8 mouse cellular contexts compared by ENCODE assay signal in the genomic region with DNA sequence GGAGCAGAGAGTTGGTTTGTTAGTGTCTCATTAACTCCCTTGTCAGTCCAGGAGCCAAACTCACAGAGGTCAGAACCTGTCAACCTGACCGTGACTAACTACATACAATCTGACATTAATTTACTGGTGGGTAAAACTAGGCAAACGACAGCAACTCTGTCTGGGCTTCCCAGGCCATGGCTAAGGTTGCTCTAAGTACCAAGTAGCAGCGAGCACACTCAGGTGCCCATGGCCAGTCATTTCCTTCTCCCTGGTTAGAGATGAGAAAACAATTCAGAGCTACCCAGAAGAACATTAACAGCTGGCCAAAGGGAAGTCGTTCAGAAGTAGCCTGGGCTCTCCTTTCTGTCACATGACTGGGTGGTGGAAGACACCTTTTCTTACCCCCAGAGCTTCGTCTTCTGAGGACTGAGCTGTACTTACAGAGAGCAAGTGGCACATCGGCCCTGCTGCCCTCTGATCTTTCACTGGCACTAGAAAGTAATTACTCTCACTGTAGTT. TPM values are rescaled to one million over a fixed set of nuclear protein-coding genes. Genes with fewer than 3 reads are reported as not detected.
DNase-seq lines count a peak whose midpoint lies in the region; ATAC-seq and TF ChIP-seq lines count a peak whose summit lies in the region.

No protein-coding gene starts in this region.

- WGBS in heart, postnatal 0 days, result 14% methylated on average over 6 of the region's 6 CpGs
- WGBS in limb, embryonic 12.5 days, result 20% methylated on average over 6 of the region's 6 CpGs
- 22% methylated on average over 6 of the region's 6 CpGs for WGBS in stomach, embryonic 15.5 days

- H3K36me3 ChIP-seq in megakaryocyte, embryonic 14.5 days (replicated peaks; ENCODE audit: low read length), result peaks cover 14% of the 10 kb centered on the region
- H3K36me3 ChIP-seq in heart, postnatal 0 days (replicated peaks; ENCODE audit: control insufficient read depth, insufficient read depth, low read length), result no peaks in the 10 kb centered on the region
- no peaks in the 10 kb centered on the region for H3K36me3 ChIP-seq in limb, embryonic 12.5 days
- H3K36me3 ChIP-seq in stomach, embryonic 15.5 days, result no peaks in the 10 kb centered on the region

- peak overlapping the region; percentile 91 for H3K4me3 ChIP-seq in megakaryocyte, embryonic 14.5 days (replicated peaks)
- H3K4me3 ChIP-seq in heart, postnatal 0 days (ENCODE audit: low read depth, low read length), result peak overlapping the region; percentile 88
- H3K4me3 ChIP-seq in limb, embryonic 12.5 days (replicated peaks), result peak overlapping the region; percentile 88
- H3K4me3 ChIP-seq in stomach, embryonic 15.5 days (replicated peaks), result peak overlapping the region; percentile 80

- TF ChIP-seq EP300 in heart, postnatal 0 days (IDR thresholded peaks at IDR 0.05; ENCODE audit: low read depth), result no peak

- H3K9me3 ChIP-seq in megakaryocyte, embryonic 14.5 days, result no peaks in the 10 kb centered on the region
- H3K9me3 ChIP-seq in heart, postnatal 0 days (replicated peaks; ENCODE audit: control insufficient read depth, low read length), result no peaks in the 10 kb centered on the region
- no peaks in the 10 kb centered on the region for H3K9me3 ChIP-seq in limb, embryonic 12.5 days
- H3K9me3 ChIP-seq in stomach, embryonic 15.5 days, result no peaks in the 10 kb centered on the region

- ATAC-seq in megakaryocyte, adult 5-6 weeks (ENCODE audit: poor library complexity, severe bottlenecking), result no peak
- ATAC-seq in heart, postnatal 0 days (ENCODE audit: insufficient read depth, low read depth), result no peak
- ATAC-seq in limb, embryonic 12.5 days (ENCODE audit: insufficient number of reproducible peaks, insufficient read depth, low FRiP score, low TSS enrichment, low read depth), result no peak
- no peak for ATAC-seq in stomach, embryonic 15.5 days (ENCODE audit: insufficient read depth, low FRiP score, low read depth)
- ATAC-seq in CD4-positive, CD25-positive, alpha-beta regulatory T cell, adult 4 months, result no peak

- peak overlapping the region; percentile 98 for H3K27ac ChIP-seq in heart, postnatal 0 days (ENCODE audit: low read depth)
- no peak overlapping the region for H3K27ac ChIP-seq in limb, embryonic 12.5 days
- no peak overlapping the region for H3K27ac ChIP-seq in stomach, embryonic 15.5 days

- H3K9ac ChIP-seq in heart, postnatal 0 days (replicated peaks; ENCODE audit: low read depth, low read length), result peak overlapping the region; percentile 94
- H3K9ac ChIP-seq in limb, embryonic 12.5 days (replicated peaks), result peak overlapping the region; percentile 93
- no peak overlapping the region for H3K9ac ChIP-seq in stomach, embryonic 15.5 days

- peak overlapping the region; percentile 84 for H3K4me2 ChIP-seq in heart, postnatal 0 days (ENCODE audit: low read depth, low read length)
- peak overlapping the region; percentile 80 for H3K4me2 ChIP-seq in limb, embryonic 12.5 days
- peak overlapping the region; percentile 62 for H3K4me2 ChIP-seq in stomach, embryonic 15.5 days

- DNase-seq in heart, postnatal 0 days (ENCODE audit: low spot score), result no peak
- no peak for DNase-seq in frontal cortex, adult 2 months (ENCODE audit: extremely low spot score in 1 of 2, low spot score in 1 of 2)
- DNase-seq in spleen, postnatal 14 days (ENCODE audit: low spot score in 2 of 2), result no peak

- peaks cover 80% of the 10 kb centered on the region for H3K4me1 ChIP-seq in megakaryocyte, embryonic 14.5 days
- peaks cover 62% of the 10 kb centered on the region for H3K4me1 ChIP-seq in heart, postnatal 0 days (ENCODE audit: control insufficient read depth, insufficient read depth)
- H3K4me1 ChIP-seq in limb, embryonic 12.5 days (replicated peaks), result peaks cover 46% of the 10 kb centered on the region
- H3K4me1 ChIP-seq in stomach, embryonic 15.5 days, result peaks cover 39% of the 10 kb centered on the region

- no peaks in the 10 kb centered on the region for H3K27me3 ChIP-seq in megakaryocyte, embryonic 14.5 days (replicated peaks)
- no peaks in the 10 kb centered on the region for H3K27me3 ChIP-seq in heart, postnatal 0 days (ENCODE audit: control insufficient read depth, insufficient read depth, low read length)
- no peaks in the 10 kb centered on the region for H3K27me3 ChIP-seq in limb, embryonic 12.5 days
- H3K27me3 ChIP-seq in stomach, embryonic 15.5 days (replicated peaks), result no peaks in the 10 kb centered on the region

- TF ChIP-seq CTCF in heart, postnatal 0 days (IDR thresholded peaks at IDR 0.05; ENCODE audit: low read depth), result no peak

RNA-seq across cellular contexts. Expression of gene Josd1, which starts 2.5 kb away (rescaled TPM):
- 5.4 and 16.7 TPM in 2 replicates for polyA plus RNA-seq in megakaryocyte, embryonic 14.5 days (2012; ENCODE audit: insufficient read depth, low replicate concordance)
- total RNA-seq in megakaryocyte, adult 5-6 weeks (2015), result 6.7 and 8.0 TPM in 2 replicates
- total RNA-seq in megakaryocyte, adult 5-6 weeks (2017), result 10.7 and 13.0 TPM in 2 replicates
- total RNA-seq in heart, postnatal 0 days (2014; rRNA removed; ENCODE audit: low replicate concordance), result 38.4 and 60.6 TPM in 2 replicates
- 17.3 and 17.8 TPM in 2 replicates for polyA plus RNA-seq in heart, postnatal 0 days (2015; fragmentation: Nextera tagmentation; extraction: Ambion mirVana)
- polyA plus RNA-seq in limb, embryonic 12.5 days (2016; fragmentation: Nextera tagmentation; extraction: Ambion mirVana), result 33.0 and 36.1 TPM in 2 replicates
- 21.2 and 22.0 TPM in 2 replicates for polyA plus RNA-seq in stomach, embryonic 15.5 days (2015; fragmentation: Nextera tagmentation; extraction: Ambion mirVana)
- 53.0 and 53.8 TPM in 2 replicates for polyA plus RNA-seq in frontal cortex, adult 2 months (2012; rRNA removed)
- polyA plus RNA-seq in CD4-positive, CD25-positive, alpha-beta regulatory T cell, adult 4 months (2017; shearing (Covaris generic)), result 1 to 10 TPM; 4.2 to 6.8 TPM

RNA-seq across cellular contexts. Expression of gene Gtpbp1, which starts 5.5 kb away (rescaled TPM):
- 42.4 and 70.4 TPM in 2 replicates for polyA plus RNA-seq in megakaryocyte, embryonic 14.5 days (2012; ENCODE audit: insufficient read depth, low replicate concordance)
- 31.2 and 31.9 TPM in 2 replicates for total RNA-seq in megakaryocyte, adult 5-6 weeks (2015)
- total RNA-seq in megakaryocyte, adult 5-6 weeks (2017), result 36.8 and 56.8 TPM in 2 replicates
- 34.3 and 39.9 TPM in 2 replicates for total RNA-seq in heart, postnatal 0 days (2014; rRNA removed; ENCODE audit: low replicate concordance)
- polyA plus RNA-seq in heart, postnatal 0 days (2015; fragmentation: Nextera tagmentation; extraction: Ambion mirVana), result 18.0 and 20.6 TPM in 2 replicates
- 42.6 and 47.2 TPM in 2 replicates for polyA plus RNA-seq in limb, embryonic 12.5 days (2016; fragmentation: Nextera tagmentation; extraction: Ambion mirVana)
- 28.2 and 29.3 TPM in 2 replicates for polyA plus RNA-seq in stomach, embryonic 15.5 days (2015; fragmentation: Nextera tagmentation; extraction: Ambion mirVana)
- polyA plus RNA-seq in frontal cortex, adult 2 months (2012; rRNA removed), result 45.0 and 46.6 TPM in 2 replicates
- 10 to 100 TPM; 21.0 to 21.6 TPM for polyA plus RNA-seq in CD4-positive, CD25-positive, alpha-beta regulatory T cell, adult 4 months (2017; shearing (Covaris generic))

RNA-seq across cellular contexts. Expression of gene Tomm22, which starts 14.5 kb away (rescaled TPM):
- polyA plus RNA-seq in megakaryocyte, embryonic 14.5 days (2012; ENCODE audit: insufficient read depth, low replicate concordance), result 60.9 and 120 TPM in 2 replicates
- 161 and 184 TPM in 2 replicates for total RNA-seq in megakaryocyte, adult 5-6 weeks (2015)
- total RNA-seq in megakaryocyte, adult 5-6 weeks (2017), result 81.2 and 82.1 TPM in 2 replicates
- 208 and 280 TPM in 2 replicates for total RNA-seq in heart, postnatal 0 days (2014; rRNA removed; ENCODE audit: low replicate concordance)
- polyA plus RNA-seq in heart, postnatal 0 days (2015; fragmentation: Nextera tagmentation; extraction: Ambion mirVana), result 273 and 276 TPM in 2 replicates
- polyA plus RNA-seq in limb, embryonic 12.5 days (2016; fragmentation: Nextera tagmentation; extraction: Ambion mirVana), result 217 and 238 TPM in 2 replicates
- polyA plus RNA-seq in stomach, embryonic 15.5 days (2015; fragmentation: Nextera tagmentation; extraction: Ambion mirVana), result 227 and 254 TPM in 2 replicates
- 92.3 and 97.1 TPM in 2 replicates for polyA plus RNA-seq in frontal cortex, adult 2 months (2012; rRNA removed)
- polyA plus RNA-seq in CD4-positive, CD25-positive, alpha-beta regulatory T cell, adult 4 months (2017; shearing (Covaris generic)), result 100 to 1,000 TPM; 183 to 185 TPM

RNA-seq across cellular contexts. Expression of gene Cby1, which starts 26.2 kb away (rescaled TPM):
- 122 and 127 TPM in 2 replicates for polyA plus RNA-seq in megakaryocyte, embryonic 14.5 days (2012; ENCODE audit: insufficient read depth, low replicate concordance)
- 9.9 and 12.9 TPM in 2 replicates for total RNA-seq in megakaryocyte, adult 5-6 weeks (2015)
- total RNA-seq in megakaryocyte, adult 5-6 weeks (2017), result 45.0 and 52.0 TPM in 2 replicates
- total RNA-seq in heart, postnatal 0 days (2014; rRNA removed; ENCODE audit: low replicate concordance), result 31.9 and 35.1 TPM in 2 replicates
- polyA plus RNA-seq in heart, postnatal 0 days (2015; fragmentation: Nextera tagmentation; extraction: Ambion mirVana), result 53.8 and 55.9 TPM in 2 replicates
- polyA plus RNA-seq in limb, embryonic 12.5 days (2016; fragmentation: Nextera tagmentation; extraction: Ambion mirVana), result 49.9 and 57.6 TPM in 2 replicates
- 41.4 and 42.2 TPM in 2 replicates for polyA plus RNA-seq in stomach, embryonic 15.5 days (2015; fragmentation: Nextera tagmentation; extraction: Ambion mirVana)
- polyA plus RNA-seq in frontal cortex, adult 2 months (2012; rRNA removed), result 39.3 and 45.0 TPM in 2 replicates
- 10 to 100 TPM; 16.1 to 16.3 TPM for polyA plus RNA-seq in CD4-positive, CD25-positive, alpha-beta regulatory T cell, adult 4 months (2017; shearing (Covaris generic))

RNA-seq across cellular contexts. Expression of gene Fam227a, which starts 26.4 kb away (rescaled TPM):
- polyA plus RNA-seq in megakaryocyte, embryonic 14.5 days (2012; ENCODE audit: insufficient read depth, low replicate concordance), result 0.38 and 2.9 TPM in 2 replicates
- 0.20 and 0.87 TPM in 2 replicates for total RNA-seq in megakaryocyte, adult 5-6 weeks (2015)
- total RNA-seq in megakaryocyte, adult 5-6 weeks (2017), result 0.12 and 1.2 TPM in 2 replicates
- total RNA-seq in heart, postnatal 0 days (2014; rRNA removed; ENCODE audit: low replicate concordance), result 1.7 and 1.9 TPM in 2 replicates
- 0.31 and 0.48 TPM in 2 replicates for polyA plus RNA-seq in heart, postnatal 0 days (2015; fragmentation: Nextera tagmentation; extraction: Ambion mirVana)
- polyA plus RNA-seq in limb, embryonic 12.5 days (2016; fragmentation: Nextera tagmentation; extraction: Ambion mirVana), result 2.1 and 2.5 TPM in 2 replicates
- polyA plus RNA-seq in stomach, embryonic 15.5 days (2015; fragmentation: Nextera tagmentation; extraction: Ambion mirVana), result 1.3 and 1.4 TPM in 2 replicates
- polyA plus RNA-seq in frontal cortex, adult 2 months (2012; rRNA removed), result 15.8 and 19.0 TPM in 2 replicates
- polyA plus RNA-seq in CD4-positive, CD25-positive, alpha-beta regulatory T cell, adult 4 months (2017; shearing (Covaris generic)), result under 1 TPM; 0.15 to 0.50 TPM
